Mouse (Mus musculus) lung, postnatal 0 days (tissue): ENCODE measurements at regions not wholly inside any gene's neighbourhood (a gene's known extent, or its start where the extent isn't known, plus 50 kb on each side); places are given as distances from the start of the nearest gene placed in this dataset.

Experiments
- CTCF ChIP-seq: IDR thresholded peaks from 2 replicates; pipeline ENCODE4 v1.5.1; 2016; ENCODE audit warnings: antibody characterized with exemption, mild to moderate bottlenecking
- EP300 ChIP-seq: IDR thresholded peaks from 2 replicates; pipeline ENCODE4 v1.6.1; 2016; ENCODE audit warnings: antibody characterized with exemption, mild to moderate bottlenecking, control low read depth

DNA sequence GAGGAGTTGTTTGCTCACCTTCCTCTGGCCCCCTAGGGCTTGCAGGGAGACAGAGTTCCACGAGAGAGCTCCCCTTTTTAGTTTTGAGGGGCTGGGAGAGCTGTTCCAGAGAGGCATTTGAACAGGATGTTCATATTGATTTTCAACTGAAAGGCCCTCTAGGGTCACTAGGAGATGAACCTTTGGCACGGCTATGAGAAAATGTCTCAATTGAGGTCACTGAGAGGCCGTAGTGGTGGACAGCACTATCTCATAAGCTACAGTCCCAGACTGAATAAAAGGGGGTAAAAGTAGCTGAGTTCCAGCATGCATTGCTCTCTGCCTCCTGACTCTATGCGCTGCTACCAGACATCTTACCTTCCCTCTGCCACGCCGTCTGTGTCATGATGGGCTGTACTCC, 74.1 kb upstream of the Crhr1 start:
- TF ChIP-seq CTCF = no peak
- no peak for TF ChIP-seq EP300
